Comparison of ENCODE assay signal across 8 mouse cellular contexts in genomic region chr17:47610849-47611660, GRCm38 (mm10). TPM values are rescaled to one million over a fixed set of nuclear protein-coding genes. Genes with fewer than 3 reads are reported as not detected.
A peak's percentile ranks its signal among the peaks of the same experiment; 100 is the strongest.
DNase-seq lines count a peak whose midpoint lies in the region; ATAC-seq lines count a peak whose summit lies in the region.

TSS of gene Bysl (minus strand) at chr17:47611492.
TSS of gene Med20 (plus strand) at chr17:47611582.
TSS of gene Gm20517 (plus strand) at chr17:47611589.

- peak; percentile 98 for DNase-seq in adipocyte (ENCODE audit: low spot score)
- DNase-seq in embryo, embryonic 10 days (ENCODE audit: low spot score), result peak; percentile 99
- peak; percentile 97 for DNase-seq in gastrocnemius, postnatal 14 days
- peak; percentile 94 to 98 for DNase-seq in left cerebral cortex, postnatal 10 days (ENCODE audit: extremely low spot score in 1 of 2, low spot score in 2 of 2)
- DNase-seq in right cerebral cortex, postnatal 25 days, result peak; percentile 96
- peak; percentile 92 to 97 for DNase-seq in urinary bladder, postnatal 4 days (ENCODE audit: low spot score in 2 of 2)

- intact Hi-C loops in gastrocnemius, postnatal 14 days (cut with DNase I; ENCODE audit: low total_unique reads), result loop anchor here (10.0 kb wide), 1 partner anchor 64 kb away; no protein-coding TSS in a partner anchor
- intact Hi-C loops in left cerebral cortex, postnatal 10 days (cut with DNase I), result no loop called here

- peak; percentile 94 for ATAC-seq in inflammation-experienced regulatory T-cells, adult 6 months
- peak; percentile 86 for ATAC-seq in megakaryocyte-erythroid progenitor cell, adult 5-6 weeks (replicated peaks; ENCODE audit: low FRiP score, low TSS enrichment, poor library complexity, severe bottlenecking)

RNA-seq across cellular contexts. Expression of gene Bysl, which starts in this region (rescaled TPM):
- 10 to 100 TPM; 12.3 to 14.8 TPM for total RNA-seq in gastrocnemius, postnatal 14 days (2021)
- 10 to 100 TPM in 2 of 3 experiments, 1 to 10 TPM in 1; 9.1 to 12.3 (median 11.6) TPM for polyA plus RNA-seq in inflammation-experienced regulatory T-cells, adult 6 months (2017; shearing (Covaris generic))
- 10 to 100 TPM; 25.2 to 25.3 TPM for total RNA-seq in left cerebral cortex, postnatal 10 days (2021)
- total RNA-seq in megakaryocyte-erythroid progenitor cell, adult 5-6 weeks (2014; fragmentation: Nextera tagmentation), result 34.0 and 34.7 TPM in 2 replicates
- total RNA-seq in megakaryocyte-erythroid progenitor cell, adult 5-6 weeks (2017), result 21.9 and 24.9 TPM in 2 replicates

RNA-seq across cellular contexts. Expression of gene Med20, which starts in this region (rescaled TPM):
- 10 to 100 TPM; 10.3 to 12.6 TPM for total RNA-seq in gastrocnemius, postnatal 14 days (2021)
- polyA plus RNA-seq in inflammation-experienced regulatory T-cells, adult 6 months (2017; shearing (Covaris generic)), result 10 to 100 TPM; 27.6 to 32.3 (median 28.1) TPM
- 10 to 100 TPM; 21.4 to 23.5 TPM for total RNA-seq in left cerebral cortex, postnatal 10 days (2021)
- 31.7 and 66.0 TPM in 2 replicates for total RNA-seq in megakaryocyte-erythroid progenitor cell, adult 5-6 weeks (2014; fragmentation: Nextera tagmentation)
- 28.2 and 40.4 TPM in 2 replicates for total RNA-seq in megakaryocyte-erythroid progenitor cell, adult 5-6 weeks (2017)

RNA-seq across cellular contexts. Expression of gene Gm20517, which starts in this region (rescaled TPM):
- total RNA-seq in gastrocnemius, postnatal 14 days (2021), result 1 to 10 TPM; 1.2 to 1.9 TPM
- polyA plus RNA-seq in inflammation-experienced regulatory T-cells, adult 6 months (2017; shearing (Covaris generic)), result under 1 TPM in 2 of 3 experiments, not detected in 1; 0.68 to 0.79 TPM
- total RNA-seq in left cerebral cortex, postnatal 10 days (2021), result 1 to 10 TPM; 6.2 to 6.4 TPM
- 7.8 and 8.0 TPM in 2 replicates for total RNA-seq in megakaryocyte-erythroid progenitor cell, adult 5-6 weeks (2014; fragmentation: Nextera tagmentation)
- total RNA-seq in megakaryocyte-erythroid progenitor cell, adult 5-6 weeks (2017), result 2.2 and 6.2 TPM in 2 replicates

Comparison
In these comparisons a context has a peak if more than half of its experiments do, and no peak if none do; other contexts are left out.
1. Peak in every context shown above with its lines: DNase-seq and ATAC-seq.